Mouse (Mus musculus): ENCODE measurements around the gene Pdcd10. TPM values are rescaled to one million over a fixed set of nuclear protein-coding genes. Genes with fewer than 3 reads are reported as not detected.

Pdcd10 gene
- total RNA-seq, 4 experiments from 2014 or later, result 62.9 to 74.6 (median 70.4) TPM

- no peak for DNase-seq
These were observed 88.5 kb downstream of the Pdcd10 start for GRCm38 (mm10) chr3:75468154-75468553.

Other genes with a start within 250 kb of the Pdcd10 start
- not detected for gene Wdr49, start 74.7 kb downstream of the Pdcd10 start, total RNA-seq (2022)
- 1 to 10 TPM; 5.1 to 9.3 (median 5.8) TPM for gene Serpini1, start 691 bp upstream of the Pdcd10 start, total RNA-seq (2022)
- gene Gm29133, start 191.3 kb upstream of the Pdcd10 start, total RNA-seq (2022), result not detected